Mouse (Mus musculus) hindbrain, postnatal 0 days (tissue): ENCODE results near the gene Pea15a. TPM values are rescaled to one million over a fixed set of nuclear protein-coding genes. Genes with fewer than 3 reads are reported as not detected.

Experiments used
- ATAC-seq: fragments of 200-750 bp; cut with Nextera tagmentation; 2 replicates; pipeline ENCODE4 v1.8.0; 2017; ENCODE audit warnings: mild to moderate bottlenecking, moderate TSS enrichment, moderate library complexity
- DNase-seq: peaks from one replicate; pipeline ENCODE4 v3.0.0-alpha.2; 2015; ENCODE audit warnings: low spot score
- H3K27ac ChIP-seq: fragments of 300-500 bp; sonication (generic); 2 replicates; pipeline ENCODE4 v1.5.1; 2014; ENCODE audit warnings: mild to moderate bottlenecking
- H3K27me3 ChIP-seq: fragments of 300-500 bp; sonication (generic); 2 replicates; pipeline ENCODE4 v1.6.1; 2014; ENCODE audit warnings: low read length, mixed read lengths; ENCODE audit not compliant: insufficient read depth
- H3K36me3 ChIP-seq: fragments of 300-500 bp; sonication (generic); 2 replicates; pipeline ENCODE4 v1.6.1; 2014; ENCODE audit warnings: low read length, mixed read lengths; ENCODE audit not compliant: insufficient read depth
- H3K4me1 ChIP-seq: fragments of 300-500 bp; sonication (generic); 2 replicates; pipeline ENCODE4 v1.6.1; 2014; ENCODE audit warnings: antibody characterized with exemption, low read length, mixed read lengths; ENCODE audit not compliant: insufficient read depth
- H3K4me2 ChIP-seq: fragments of 300-500 bp; sonication (generic); 2 replicates; pipeline ENCODE4 v1.6.1; 2014; ENCODE audit warnings: low read depth, mild to moderate bottlenecking, low read length, moderate library complexity, mixed read lengths
- H3K4me3 ChIP-seq: fragments of 300-500 bp; sonication (generic); 2 replicates; pipeline ENCODE4 v1.5.1; 2014; ENCODE audit warnings: low read length
- H3K9ac ChIP-seq: fragments of 300-500 bp; sonication (generic); replicated peaks from 2 replicates; pipeline ENCODE4 v1.6.1; 2014; ENCODE audit warnings: mild to moderate bottlenecking, low read length, moderate library complexity, mixed read lengths
- H3K9me3 ChIP-seq: fragments of 300-500 bp; sonication (generic); 2 replicates; pipeline ENCODE4 v1.6.1; 2016; ENCODE audit warnings: low read length, mixed read lengths
- CTCF ChIP-seq: IDR thresholded peaks from 2 replicates; pipeline ENCODE4 v1.5.1; 2016; ENCODE audit warnings: antibody characterized with exemption, control low read depth, low read depth
- WGBS: fragments of 180-500 bp; shearing (Covaris S2); extraction: QIAGEN DNeasy Blood & Tissue Kit; methylation state at CpG from one replicate; pipeline ENCODE4 v1.1.7; 2014; 5-methylcytosine and 5-hydroxymethylcytosine counted together
- polyA plus RNA-seq: library from polyadenylated mRNA; unstranded; fragments of >200 nt; fragmentation: Nextera tagmentation; extraction: Ambion mirVana; gene quantifications from 2 replicates; pipeline ENCODE4 v1.2.1, GENCODE M21; 2015
- total RNA-seq: library from RNA; depleted of rRNA; stranded (reverse); fragments of >200 nt; gene quantifications from 2 replicates; pipeline ENCODE4 v1.2.3, GENCODE M21; 2014

The Pea15a gene
- total and polyA plus RNA-seq, 2 experiments from 2014 or later = 309 to 503 TPM

DNA sequence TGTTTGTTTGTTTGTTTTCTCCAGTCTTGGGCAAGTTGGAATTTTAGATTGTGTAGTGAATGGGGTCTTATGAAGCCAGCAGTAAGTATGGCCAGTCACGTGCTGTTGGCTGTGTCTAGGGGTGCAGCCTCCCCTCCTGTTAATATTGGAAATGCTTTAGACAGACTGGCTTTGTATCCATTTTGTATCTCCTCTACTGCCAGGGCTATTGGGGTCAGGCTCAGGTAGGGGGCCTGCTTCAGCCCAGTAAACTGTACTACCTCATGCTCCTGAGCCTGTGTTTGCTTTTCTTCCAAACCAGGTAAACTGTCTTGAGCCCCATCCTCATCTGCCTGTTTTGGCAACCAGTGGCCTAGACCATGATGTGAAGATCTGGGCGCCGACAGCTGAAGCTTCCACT, 14.4 kb downstream of the Pea15a start:
- ATAC-seq (no peak), DNase-seq (no peak)
- H3K9ac ChIP-seq = no peak overlapping the region
- H3K4me1 ChIP-seq = no peaks in the 10 kb centered on the region
- no peak overlapping the region for H3K27ac ChIP-seq
- no peaks in the 10 kb centered on the region for H3K27me3 ChIP-seq
- no peak overlapping the region for H3K4me3 ChIP-seq
- 83% methylated on average over 3 of the region's 3 CpGs for WGBS
- H3K36me3 ChIP-seq = peaks cover 56% of the 10 kb centered on the region
- no peak overlapping the region for H3K4me2 ChIP-seq
- TF ChIP-seq CTCF = no peak
- no peaks in the 10 kb centered on the region for H3K9me3 ChIP-seq

DNA sequence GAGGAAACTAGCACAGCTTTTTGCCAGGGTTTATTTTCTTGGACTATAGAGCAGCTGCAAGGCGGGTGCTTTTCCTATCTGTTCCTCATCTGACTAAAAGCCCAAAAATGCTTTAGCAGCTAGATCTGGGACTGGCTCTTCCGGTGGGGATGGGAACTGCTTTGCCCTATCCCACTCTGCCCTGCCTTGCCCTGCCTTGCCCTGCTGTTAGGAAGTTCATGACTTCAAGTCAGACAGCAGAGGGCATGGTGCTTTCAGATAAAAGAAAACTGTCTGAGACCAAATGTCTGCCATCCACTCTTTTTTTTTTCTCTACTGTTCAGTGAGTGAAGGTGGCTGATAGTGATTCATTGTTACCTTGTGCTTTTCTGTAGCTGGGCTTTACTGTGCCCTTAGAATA, 15.0 kb downstream of the Pea15a start:
- Histone ChIP-seq H3K4me1 (no peaks in the 10 kb centered on the region), H3K27me3 (no peaks in the 10 kb centered on the region), H3K36me3 (peaks cover 56% of the 10 kb centered on the region), H3K9ac (no peak overlapping the region), H3K4me2 (no peak overlapping the region), H3K4me3 (no peak overlapping the region), H3K9me3 (no peaks in the 10 kb centered on the region), H3K27ac (no peak overlapping the region)
- 81% methylated on average over 2 of the region's 2 CpGs for WGBS
- DNase-seq (no peak), ATAC-seq (no peak)
- TF ChIP-seq CTCF = peak; percentile 27

DNA sequence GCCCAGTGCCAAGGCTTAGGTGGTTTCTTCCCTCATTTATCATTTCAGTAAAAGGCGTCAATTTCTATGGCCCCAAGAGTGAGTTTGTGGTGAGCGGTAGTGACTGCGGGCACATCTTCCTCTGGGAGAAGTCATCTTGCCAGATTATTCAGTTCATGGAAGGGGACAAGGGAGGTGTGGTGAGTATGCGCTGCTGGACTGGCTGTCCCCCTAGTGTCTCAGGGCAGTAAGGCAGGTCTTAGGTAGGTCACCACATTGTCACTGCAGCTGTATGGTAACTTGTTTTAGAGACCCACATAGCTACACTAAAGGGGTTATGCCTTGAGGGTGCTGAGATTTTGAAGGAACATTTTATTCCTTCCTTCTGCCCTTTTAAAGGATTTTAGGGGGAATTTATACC, 17.7 kb downstream of the Pea15a start:
- Histone ChIP-seq H3K27me3 (no peaks in the 10 kb centered on the region), H3K9ac (no peak overlapping the region), H3K27ac (no peak overlapping the region), H3K36me3 (peaks cover 41% of the 10 kb centered on the region), H3K9me3 (no peaks in the 10 kb centered on the region), H3K4me3 (no peak overlapping the region), H3K4me1 (no peaks in the 10 kb centered on the region), H3K4me2 (no peak overlapping the region)
- TF ChIP-seq CTCF = peak; percentile 76
- peak; percentile 31 for DNase-seq
- peak; percentile 45; the same call in 1 of the 2 replicates for ATAC-seq
- WGBS = 48% methylated on average over 4 of the region's 4 CpGs

DNA sequence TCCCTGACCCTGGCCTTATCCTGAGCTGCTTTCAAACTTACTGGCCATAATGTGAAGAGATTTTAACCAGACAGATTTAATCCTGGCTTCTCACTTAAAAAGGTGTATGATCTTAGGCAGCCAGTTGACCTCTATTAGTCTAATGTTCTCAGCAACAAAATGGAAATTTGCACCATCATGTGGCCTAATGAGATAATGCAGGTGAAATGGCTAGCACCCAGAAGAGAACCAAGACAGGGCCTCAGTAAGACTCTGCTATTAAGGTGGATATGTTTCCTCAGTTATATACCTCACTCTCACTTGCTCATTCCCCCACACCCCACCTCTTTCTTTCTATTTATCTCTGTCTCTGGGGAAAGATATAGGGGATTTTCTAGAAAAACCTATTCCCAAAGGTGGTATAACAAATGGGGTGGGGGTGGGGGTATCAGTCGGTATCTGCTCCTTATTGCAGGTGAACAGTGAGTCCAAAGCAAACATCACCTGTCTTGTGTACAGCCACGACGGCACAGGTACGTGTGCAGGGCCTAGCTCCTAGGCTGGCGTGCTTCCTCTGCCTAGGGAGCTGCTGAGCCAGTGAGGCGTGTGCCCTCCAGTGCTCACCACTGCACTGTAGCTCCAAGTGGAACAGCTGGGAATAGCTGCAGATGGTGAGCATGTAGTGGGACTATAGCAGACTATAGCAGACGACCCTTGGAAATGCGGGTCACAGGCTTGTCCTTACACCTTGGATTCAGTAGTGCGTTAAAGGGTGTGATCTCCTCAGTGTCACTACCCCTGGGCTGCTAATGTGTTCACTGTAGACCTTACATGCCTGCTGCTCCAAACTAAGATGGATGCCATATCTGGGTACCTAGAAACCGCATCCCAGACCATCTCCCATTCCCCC, 20.0 kb downstream of the Pea15a start:
- Histone ChIP-seq H3K4me3 (no peak overlapping the region), H3K9me3 (no peaks in the 10 kb centered on the region), H3K27ac (no peak overlapping the region), H3K36me3 (peaks cover 38% of the 10 kb centered on the region), H3K27me3 (no peaks in the 10 kb centered on the region), H3K4me2 (no peak overlapping the region), H3K4me1 (no peaks in the 10 kb centered on the region), H3K9ac (no peak overlapping the region)
- DNase-seq (no peak), ATAC-seq (0 out of 2 replicates have a peak, but pooled peaks have one; percentile 54)
- TF ChIP-seq CTCF = peak; percentile 56; the same call in 1 of the 2 replicates
- 92% methylated on average over 10 of the region's 10 CpGs for WGBS

DNA sequence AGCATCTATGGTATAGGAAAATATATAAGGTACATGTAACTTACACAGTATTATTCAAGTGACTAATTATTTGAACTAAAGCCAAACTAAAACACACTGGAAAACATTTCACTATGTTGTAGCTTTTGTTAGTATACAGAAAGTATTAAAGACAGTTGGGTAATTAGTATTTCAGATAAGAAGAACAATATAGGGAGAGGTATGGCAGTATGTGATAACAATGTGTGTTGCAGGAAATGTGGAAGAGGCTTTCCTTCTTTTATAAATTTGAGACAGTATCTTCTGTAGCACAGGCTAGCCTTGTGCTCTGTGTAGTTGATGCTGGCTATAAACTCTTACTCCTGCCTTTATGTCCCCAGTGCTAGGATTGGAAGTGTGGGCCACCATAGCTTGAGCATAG, 22.7 kb downstream of the Pea15a start:
- no peak overlapping the region for H3K27ac ChIP-seq
- TF ChIP-seq CTCF = no peak
- H3K4me3 ChIP-seq = no peak overlapping the region
- H3K9ac ChIP-seq = no peak overlapping the region
- H3K36me3 ChIP-seq = peaks cover 33% of the 10 kb centered on the region; the same call in 1 of the 2 replicates
- no peaks in the 10 kb centered on the region for H3K27me3 ChIP-seq
- H3K4me2 ChIP-seq = no peak overlapping the region
- ATAC-seq = no peak
- H3K9me3 ChIP-seq = no peaks in the 10 kb centered on the region
- no peak for DNase-seq
- H3K4me1 ChIP-seq = no peaks in the 10 kb centered on the region

DNA sequence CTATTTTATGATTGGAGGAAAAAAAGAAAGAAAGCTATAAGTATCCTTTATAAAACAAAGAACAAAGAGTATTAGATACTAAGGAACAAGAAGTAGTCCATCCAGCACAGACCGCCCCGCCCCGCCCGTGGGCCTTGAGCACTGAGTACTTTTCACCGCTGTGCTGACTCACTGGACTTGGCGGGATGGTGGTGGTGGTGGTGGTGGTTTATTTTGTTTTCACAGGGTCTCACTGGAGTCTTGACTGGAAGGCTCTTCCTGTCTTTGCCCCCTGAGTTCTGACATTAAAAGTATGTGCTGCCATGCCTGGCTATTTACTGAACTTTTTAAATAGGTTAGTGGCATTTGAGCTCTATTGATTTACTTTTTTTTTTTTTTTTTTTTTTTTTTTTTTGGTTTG, 23.5 kb downstream of the Pea15a start:
- Histone ChIP-seq H3K27ac (no peak overlapping the region), H3K27me3 (no peaks in the 10 kb centered on the region), H3K36me3 (peaks cover 34% of the 10 kb centered on the region; the same call in 1 of the 2 replicates), H3K9me3 (no peaks in the 10 kb centered on the region), H3K4me1 (no peaks in the 10 kb centered on the region), H3K4me2 (no peak overlapping the region), H3K4me3 (no peak overlapping the region), H3K9ac (no peak overlapping the region)
- DNase-seq = no peak
- 97% methylated on average over 6 of the region's 6 CpGs for WGBS
- no peak for ATAC-seq
- no peak for TF ChIP-seq CTCF

DNA sequence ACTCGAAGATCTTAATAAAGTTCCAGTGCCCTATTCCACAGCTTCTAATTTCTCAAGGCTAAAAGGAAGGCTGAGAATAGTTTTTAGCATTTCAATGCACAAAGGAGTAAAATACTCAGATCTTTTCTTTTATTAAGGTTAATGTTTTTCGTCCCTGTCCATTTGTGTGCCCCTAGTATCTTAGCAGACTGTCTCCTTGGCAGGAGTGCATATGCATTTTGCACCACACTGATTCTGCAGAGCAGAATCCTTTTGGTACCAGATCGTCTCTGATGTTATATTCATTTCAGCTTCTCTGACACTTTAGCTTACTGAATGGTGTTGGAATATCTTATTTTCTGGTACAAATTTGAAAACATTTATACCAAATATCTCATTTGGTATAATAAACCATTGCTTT, 24.8 kb downstream of the Pea15a start:
- no peak overlapping the region for H3K4me2 ChIP-seq
- H3K9me3 ChIP-seq = no peaks in the 10 kb centered on the region
- no peak for TF ChIP-seq CTCF
- H3K4me3 ChIP-seq = no peak overlapping the region
- DNase-seq (no peak), ATAC-seq (no peak)
- no peaks in the 10 kb centered on the region for H3K27me3 ChIP-seq
- peaks cover 29% of the 10 kb centered on the region; the same call in 1 of the 2 replicates for H3K36me3 ChIP-seq
- WGBS = 90% methylated on average over 3 of the region's 3 CpGs
- no peaks in the 10 kb centered on the region for H3K4me1 ChIP-seq
- H3K27ac ChIP-seq = no peak overlapping the region
- no peak overlapping the region for H3K9ac ChIP-seq
